Mouse (Mus musculus) ES-Bruce4 (cell line): ENCODE data around the gene Olfr981. TPM values are rescaled to one million over a fixed set of nuclear protein-coding genes. Genes with fewer than 3 reads are reported as not detected.
"Not testable (repeated sequence)": the region's sequence is repeated elsewhere in the genome, so short reads cannot be mapped to it uniquely, and the experiment has no call there.

ENCODE experiments used
- H3K27ac ChIP-seq: 2 replicates; pipeline ENCODE4 v1.5.1; 2012; ENCODE audit warnings: low read length, inconsistent platforms; ENCODE audit not compliant: insufficient read depth
- H3K27me3 ChIP-seq: 2 replicates; pipeline ENCODE4 v1.6.1; 2012; ENCODE audit warnings: mild to moderate bottlenecking, low read length, inconsistent platforms; ENCODE audit not compliant: control insufficient read depth, poor library complexity, insufficient read depth, severe bottlenecking
- H3K36me3 ChIP-seq: 2 replicates; pipeline ENCODE4 v1.6.1; 2012; ENCODE audit warnings: inconsistent platforms, mild to moderate bottlenecking, low read length, moderate library complexity; ENCODE audit not compliant: control insufficient read depth, poor library complexity, insufficient read depth, severe bottlenecking
- H3K4me1 ChIP-seq: one replicate; pipeline ENCODE4 v1.8.1; 2011; ENCODE audit warnings: low read length; ENCODE audit not compliant: control insufficient read depth, insufficient read depth
- H3K4me3 ChIP-seq: 2 replicates; pipeline ENCODE4 v1.5.1; 2011; ENCODE audit warnings: low read depth, mild to moderate bottlenecking, low read length
- H3K9ac ChIP-seq: 2 replicates; pipeline ENCODE4 v1.6.1; 2012; ENCODE audit warnings: low read depth, mild to moderate bottlenecking, inconsistent platforms; ENCODE audit not compliant: poor library complexity, severe bottlenecking
- H3K9me3 ChIP-seq: replicated peaks from 2 replicates; pipeline ENCODE4 v1.6.1; 2012; ENCODE audit warnings: mild to moderate bottlenecking, low read length, inconsistent platforms; ENCODE audit not compliant: control insufficient read depth, poor library complexity, insufficient read depth, severe bottlenecking
- CTCF ChIP-seq: IDR thresholded peaks from one replicate; pipeline ENCODE4 v1.8.1; 2011; ENCODE audit warnings: low read depth, low read length
- EP300 ChIP-seq: IDR thresholded peaks from 2 replicates; pipeline ENCODE4 v1.6.1; 2011; ENCODE audit warnings: low read depth, low read length; ENCODE audit not compliant: insufficient read depth
- POLR2A ChIP-seq: IDR thresholded peaks from one replicate; pipeline ENCODE4 v1.8.1; 2011; ENCODE audit warnings: low read length; ENCODE audit not compliant: insufficient read depth
- polyA plus RNA-seq: library from polyadenylated mRNA; stranded (reverse); fragments of >200 nt; gene quantifications from 2 replicates; pipeline ENCODE4 v1.2.4, GENCODE M21; 2011; ENCODE audit warnings: low read depth; ENCODE audit not compliant: missing spikeins, insufficient read depth, insufficient read length

Olfr981 gene
- polyA plus RNA-seq = 0.15 TPM in 1 of 2 replicates, not detected in the other

DNA sequence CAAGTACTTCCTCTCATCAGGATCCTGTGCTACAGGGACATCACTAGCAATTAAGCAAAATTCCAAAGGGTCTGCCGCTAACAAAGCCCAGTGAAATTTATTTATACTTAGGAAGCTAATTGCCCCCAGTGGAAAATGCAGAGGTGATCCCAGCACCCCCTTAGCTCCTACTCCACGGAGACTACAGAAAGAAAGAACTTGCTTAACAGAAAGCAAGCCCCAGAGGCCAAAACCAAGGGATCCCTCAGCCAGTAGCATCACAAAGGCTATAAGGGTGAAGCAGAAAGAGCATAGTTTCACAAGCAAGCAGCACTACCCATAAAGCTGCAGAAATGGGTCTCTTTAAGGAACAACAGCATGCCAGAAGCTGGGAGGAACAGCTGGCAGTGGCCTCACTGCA is at the start of gene Olfr981:
Gene Olfr981 (plus strand): TSS at position 301 of the 400 bp plus-strand sequence.
- H3K4me1 ChIP-seq = no peaks in the 10 kb centered on the region
- no peaks in the 10 kb centered on the region for H3K36me3 ChIP-seq
- TF ChIP-seq CTCF (no peak), EP300 (no peak), POLR2A (no peak)
- no peak within 1 kb of the TSS for H3K27ac ChIP-seq
- no peaks in the 10 kb centered on the region for H3K27me3 ChIP-seq
- no peak within 1 kb of the TSS for H3K4me3 ChIP-seq
- no peaks in the 10 kb centered on the region for H3K9me3 ChIP-seq
- no peak within 1 kb of the TSS for H3K9ac ChIP-seq

DNA sequence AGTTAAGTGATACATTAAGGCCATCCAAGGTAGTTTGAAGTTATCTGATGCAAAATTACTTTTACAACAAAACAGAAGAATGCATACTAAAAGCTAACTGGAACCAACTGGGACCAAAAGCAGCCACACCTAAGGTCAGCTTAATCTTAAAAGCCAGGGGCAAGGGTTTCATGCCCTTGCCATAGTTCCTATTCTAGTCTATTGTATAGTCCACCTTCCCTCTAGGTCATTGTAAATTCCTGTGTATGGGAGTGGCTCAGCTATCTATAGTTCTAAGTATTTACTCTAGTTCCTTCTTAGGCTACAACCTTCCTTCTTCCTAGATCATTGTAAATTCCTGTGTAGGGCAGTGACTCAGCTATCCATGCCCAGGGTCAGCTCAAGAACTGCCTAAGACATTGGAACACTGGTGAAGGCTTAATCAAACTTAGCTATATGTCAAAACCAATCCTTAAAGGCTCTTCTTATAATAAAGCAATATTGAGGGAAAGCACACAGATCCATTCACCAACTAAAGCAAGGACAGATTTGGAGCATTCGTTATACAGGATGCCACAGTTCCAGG is 44.6 kb upstream of the Olfr981 start:
- not testable (repeated sequence) for H3K4me3 ChIP-seq, H3K9ac ChIP-seq, H3K36me3 ChIP-seq, H3K27me3 ChIP-seq, H3K9me3 ChIP-seq, H3K4me1 ChIP-seq
- peak overlapping the region; percentile 44; the same call in 1 of the 2 replicates for H3K27ac ChIP-seq

DNA sequence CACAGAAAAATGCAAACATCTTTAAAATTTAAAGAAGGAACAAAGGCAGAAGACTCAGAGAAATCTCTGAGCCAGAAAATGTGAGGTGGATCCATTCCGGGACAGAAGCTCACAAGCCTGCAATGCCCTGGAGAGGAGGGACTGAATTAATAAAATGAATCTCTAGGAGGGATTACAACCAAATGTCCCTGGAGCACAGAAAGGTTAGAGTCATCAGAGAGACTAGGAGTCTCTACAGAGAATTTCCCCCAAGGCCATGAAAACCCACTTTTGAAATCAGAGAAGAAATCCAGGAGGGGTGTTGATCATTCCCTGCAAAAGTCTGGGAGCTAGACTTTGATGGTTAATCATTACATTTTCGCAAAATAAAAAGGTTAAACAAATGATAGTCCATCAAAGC is 29.5 kb upstream of the Olfr981 start, which contains the start of gene Olfr978:
Gene Olfr978 (plus strand): TSS at position 301 of the 400 bp plus-strand sequence.
- Histone ChIP-seq H3K9ac (no peak within 1 kb of the TSS), H3K36me3 (no peaks in the 10 kb centered on the region), H3K4me3 (no peak within 1 kb of the TSS), H3K4me1 (no peaks in the 10 kb centered on the region), H3K27ac (no peak within 1 kb of the TSS), H3K27me3 (no peaks in the 10 kb centered on the region), H3K9me3 (no peaks in the 10 kb centered on the region)
- TF ChIP-seq CTCF (no peak), POLR2A (no peak), EP300 (no peak)

DNA sequence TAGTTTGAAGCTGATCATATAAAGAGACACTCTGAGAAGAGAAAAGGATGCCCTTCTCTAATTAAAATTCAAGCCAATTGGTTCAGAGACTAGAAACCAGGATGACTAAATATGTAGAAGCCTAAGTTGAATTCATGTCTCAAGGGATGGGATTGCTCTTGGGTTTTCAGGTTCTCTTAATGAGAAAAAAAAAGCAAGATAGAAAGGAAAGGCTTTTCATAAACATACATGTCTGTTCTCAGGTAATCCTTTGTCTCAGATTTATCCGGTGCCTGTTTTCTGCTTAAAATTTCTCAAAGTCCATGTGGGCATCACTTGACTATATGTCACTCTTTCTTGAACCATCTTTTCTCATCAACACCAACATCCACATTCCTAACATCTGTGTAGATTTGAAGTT is 17.9 kb upstream of the Olfr981 start, which contains the start of gene Olfr979:
Gene Olfr979 (minus strand): TSS at position 101 of the 400 bp plus-strand sequence.
- Histone ChIP-seq H3K9ac (no peak within 1 kb of the TSS), H3K27ac (no peak within 1 kb of the TSS), H3K9me3 (no peaks in the 10 kb centered on the region), H3K4me3 (no peak within 1 kb of the TSS), H3K36me3 (no peaks in the 10 kb centered on the region), H3K4me1 (no peaks in the 10 kb centered on the region), H3K27me3 (no peaks in the 10 kb centered on the region)
- TF ChIP-seq EP300 = no peak
- TF ChIP-seq POLR2A = no peak
- TF ChIP-seq CTCF = no peak

DNA sequence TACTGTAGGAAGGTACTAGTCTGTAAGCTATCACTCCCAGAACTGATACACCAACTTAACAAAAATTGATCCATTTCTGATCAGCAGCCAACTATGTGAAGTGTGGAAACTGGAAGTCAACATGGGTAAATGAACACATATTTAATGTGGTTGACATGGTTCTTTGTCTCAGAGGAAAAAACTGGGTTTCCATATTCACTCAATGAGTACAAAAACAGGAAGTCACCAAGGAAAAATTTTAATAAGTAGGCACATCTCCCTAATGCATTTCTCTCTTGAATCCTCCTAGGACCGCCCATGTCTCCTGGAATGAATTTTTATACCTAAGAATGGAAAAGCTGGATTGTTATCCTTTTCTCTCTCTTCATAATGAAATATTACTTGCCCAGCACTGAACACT is 11.8 kb upstream of the Olfr981 start, which contains the start of gene Olfr980:
Gene Olfr980 (minus strand): TSS at position 101 of the 400 bp plus-strand sequence.
- Histone ChIP-seq H3K27me3 (no peaks in the 10 kb centered on the region), H3K36me3 (no peaks in the 10 kb centered on the region), H3K9ac (no peak within 1 kb of the TSS), H3K4me3 (no peak within 1 kb of the TSS), H3K4me1 (no peaks in the 10 kb centered on the region), H3K9me3 (no peaks in the 10 kb centered on the region; the same call in 1 of the 2 replicates), H3K27ac (no peak within 1 kb of the TSS)
- TF ChIP-seq POLR2A (no peak), CTCF (no peak), EP300 (no peak)

DNA sequence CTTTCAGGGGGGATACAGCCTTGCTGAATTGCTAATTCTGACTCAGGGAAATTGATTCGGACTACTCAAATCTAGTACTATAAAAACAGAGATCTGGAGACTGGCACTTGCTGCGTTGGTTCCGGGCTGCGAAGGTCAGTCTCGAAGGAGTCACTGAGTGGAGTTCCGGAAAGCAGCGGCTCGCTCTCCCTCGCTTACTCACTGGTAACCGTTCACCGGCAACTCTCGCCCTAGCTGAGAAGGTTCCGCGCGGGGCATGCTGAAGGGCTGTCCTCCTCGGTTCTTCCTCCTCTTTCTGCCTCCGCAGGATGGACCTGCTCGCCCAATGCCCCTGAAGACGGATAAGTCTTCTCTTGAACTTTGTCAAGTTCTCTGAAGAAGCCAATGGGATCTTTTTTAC is 28.9 kb downstream of the Olfr981 start:
- Histone ChIP-seq H3K9ac (no peak overlapping the region), H3K4me1 (no peaks in the 10 kb centered on the region), H3K27ac (no peak overlapping the region), H3K27me3 (no peaks in the 10 kb centered on the region), H3K36me3 (no peaks in the 10 kb centered on the region), H3K9me3 (no peaks in the 10 kb centered on the region), H3K4me3 (no peak overlapping the region)
- TF ChIP-seq EP300 = no peak
- TF ChIP-seq POLR2A = no peak
- TF ChIP-seq CTCF = no peak
